Mouse (Mus musculus) spleen, adult 2 months (tissue): ENCODE measurements around the gene Sirt2.

Experiments used
- CTCF ChIP-seq: fragments of 200-500 bp; IDR thresholded peaks from 2 replicates; pipeline ENCODE4 v1.5.1; 2011; ENCODE audit warnings: mild to moderate bottlenecking, inconsistent platforms; ENCODE audit not compliant: insufficient read depth, insufficient read length, insufficient replicate concordance; ENCODE audit errors: extremely low read depth
- POLR2A ChIP-seq: fragments of 200-500 bp; IDR thresholded peaks from 2 replicates; pipeline ENCODE4 v1.6.1; 2011; ENCODE audit warnings: low read depth, low read length, inconsistent platforms

GRCm38 (mm10) chr7:28812436-28812835 is 45.9 kb downstream of the Sirt2 start:
- TF ChIP-seq POLR2A (no peak), CTCF (no peak)
